Mouse (Mus musculus): ENCODE data around the gene Gpr37l1. TPM values are rescaled to one million over a fixed set of nuclear protein-coding genes. Genes with fewer than 3 reads are reported as not detected.

The Gpr37l1 gene
- polyA plus RNA-seq, 1 experiment: not detected

GRCm38 (mm10) chr1:135183448-135183847 is 16.0 kb upstream of the Gpr37l1 start:
- H3K9me3 ChIP-seq: no peaks in the 10 kb centered on the region
- peaks cover 17% of the 10 kb centered on the region for H3K4me1 ChIP-seq
- TF ChIP-seq GATA1 (IDR thresholded peaks at IDR 0.05; ENCODE audit: borderline replicate concordance, low read length): no peak
- TF ChIP-seq FLI1 (IDR thresholded peaks at IDR 0.05; ENCODE audit: low read length): no peak
- no peak overlapping the region for H3K4me3 ChIP-seq (replicated peaks)
- H3K36me3 ChIP-seq (replicated peaks; ENCODE audit: low read length): no peaks in the 10 kb centered on the region
- peaks cover 68% of the 10 kb centered on the region for H3K27me3 ChIP-seq (replicated peaks)

GRCm38 (mm10) chr1:135182975-135183374 is 15.5 kb upstream of the Gpr37l1 start:
- TF ChIP-seq FLI1 (IDR thresholded peaks at IDR 0.05; ENCODE audit: low read length) (no peak), GATA1 (IDR thresholded peaks at IDR 0.05; ENCODE audit: borderline replicate concordance, low read length) (no peak)
- no peak overlapping the region for H3K4me3 ChIP-seq (replicated peaks)
- no peaks in the 10 kb centered on the region for H3K9me3 ChIP-seq
- H3K36me3 ChIP-seq (replicated peaks; ENCODE audit: low read length): no peaks in the 10 kb centered on the region
- H3K4me1 ChIP-seq: peaks cover 17% of the 10 kb centered on the region
- H3K27me3 ChIP-seq (replicated peaks): peaks cover 70% of the 10 kb centered on the region

GRCm38 (mm10) chr1:135181880-135182623 is 14.6 kb upstream of the Gpr37l1 start:
- Histone ChIP-seq H3K36me3 (replicated peaks; ENCODE audit: low read length) (no peaks in the 10 kb centered on the region), H3K27me3 (replicated peaks) (peaks cover 71% of the 10 kb centered on the region), H3K4me3 (replicated peaks) (no peak overlapping the region), H3K9me3 (peaks cover 6% of the 10 kb centered on the region), H3K4me1 (peaks cover 17% of the 10 kb centered on the region)
- TF ChIP-seq GATA1 (IDR thresholded peaks at IDR 0.05; ENCODE audit: borderline replicate concordance, low read length) (no peak), FLI1 (IDR thresholded peaks at IDR 0.05; ENCODE audit: low read length) (no peak)

GRCm38 (mm10) chr1:135181275-135181674 is 13.8 kb upstream of the Gpr37l1 start:
- peaks cover 6% of the 10 kb centered on the region for H3K9me3 ChIP-seq
- peaks cover 66% of the 10 kb centered on the region for H3K27me3 ChIP-seq (replicated peaks)
- H3K4me1 ChIP-seq: peaks cover 12% of the 10 kb centered on the region
- no peaks in the 10 kb centered on the region for H3K36me3 ChIP-seq (replicated peaks; ENCODE audit: low read length)
- TF ChIP-seq FLI1 (IDR thresholded peaks at IDR 0.05; ENCODE audit: low read length) (no peak), GATA1 (IDR thresholded peaks at IDR 0.05; ENCODE audit: borderline replicate concordance, low read length) (no peak)
- H3K4me3 ChIP-seq (replicated peaks): no peak overlapping the region

- Histone ChIP-seq H3K4me3 (replicated peaks) (no peak overlapping the region), H3K4me1 (peaks cover 12% of the 10 kb centered on the region), H3K9me3 (peaks cover 6% of the 10 kb centered on the region), H3K27me3 (replicated peaks) (peaks cover 63% of the 10 kb centered on the region), H3K36me3 (replicated peaks; ENCODE audit: low read length) (no peaks in the 10 kb centered on the region)
- no peak for TF ChIP-seq FLI1 (IDR thresholded peaks at IDR 0.05; ENCODE audit: low read length)
- no peak for TF ChIP-seq GATA1 (IDR thresholded peaks at IDR 0.05; ENCODE audit: borderline replicate concordance, low read length)
Observed at GRCm38 (mm10) chr1:135180830-135181229, 13.3 kb upstream of the Gpr37l1 start.

- Histone ChIP-seq H3K9me3 (peaks cover 6% of the 10 kb centered on the region), H3K4me3 (replicated peaks) (no peak overlapping the region), H3K36me3 (replicated peaks; ENCODE audit: low read length) (no peaks in the 10 kb centered on the region), H3K27me3 (replicated peaks) (peaks cover 54% of the 10 kb centered on the region), H3K4me1 (peaks cover 12% of the 10 kb centered on the region)
- TF ChIP-seq GATA1 (IDR thresholded peaks at IDR 0.05; ENCODE audit: borderline replicate concordance, low read length) (no peak), FLI1 (IDR thresholded peaks at IDR 0.05; ENCODE audit: low read length) (no peak)
Observed at GRCm38 (mm10) chr1:135178863-135179262, 11.4 kb upstream of the Gpr37l1 start.

- Histone ChIP-seq H3K9me3 (peaks cover 6% of the 10 kb centered on the region), H3K27me3 (replicated peaks) (peaks cover 50% of the 10 kb centered on the region), H3K36me3 (replicated peaks; ENCODE audit: low read length) (no peaks in the 10 kb centered on the region), H3K4me3 (replicated peaks) (no peak overlapping the region), H3K4me1 (peaks cover 7% of the 10 kb centered on the region)
- no peak for TF ChIP-seq FLI1 (IDR thresholded peaks at IDR 0.05; ENCODE audit: low read length)
- TF ChIP-seq GATA1 (IDR thresholded peaks at IDR 0.05; ENCODE audit: borderline replicate concordance, low read length): no peak
Observed at GRCm38 (mm10) chr1:135177724-135178123, 10.2 kb upstream of the Gpr37l1 start.

GRCm38 (mm10) chr1:135175176-135175575 is 7.7 kb upstream of the Gpr37l1 start:
- Histone ChIP-seq H3K36me3 (replicated peaks; ENCODE audit: low read length) (no peaks in the 10 kb centered on the region), H3K4me1 (no peaks in the 10 kb centered on the region), H3K27me3 (replicated peaks) (peaks cover 38% of the 10 kb centered on the region), H3K9me3 (peaks cover 6% of the 10 kb centered on the region), H3K4me3 (replicated peaks) (no peak overlapping the region)
- TF ChIP-seq FLI1 (IDR thresholded peaks at IDR 0.05; ENCODE audit: low read length) (no peak), GATA1 (IDR thresholded peaks at IDR 0.05; ENCODE audit: borderline replicate concordance, low read length) (no peak)

GRCm38 (mm10) chr1:135173311-135173710 is 5.8 kb upstream of the Gpr37l1 start:
- Histone ChIP-seq H3K27me3 (replicated peaks) (peaks cover 40% of the 10 kb centered on the region), H3K36me3 (replicated peaks; ENCODE audit: low read length) (no peaks in the 10 kb centered on the region), H3K4me1 (no peaks in the 10 kb centered on the region), H3K4me3 (replicated peaks) (no peak overlapping the region), H3K9me3 (peaks cover 6% of the 10 kb centered on the region)
- TF ChIP-seq FLI1 (IDR thresholded peaks at IDR 0.05; ENCODE audit: low read length) (no peak), GATA1 (IDR thresholded peaks at IDR 0.05; ENCODE audit: borderline replicate concordance, low read length) (no peak)

GRCm38 (mm10) chr1:135171984-135172383 is 4.5 kb upstream of the Gpr37l1 start:
- TF ChIP-seq FLI1 (IDR thresholded peaks at IDR 0.05; ENCODE audit: low read length) (no peak), GATA1 (IDR thresholded peaks at IDR 0.05; ENCODE audit: borderline replicate concordance, low read length) (no peak)
- Histone ChIP-seq H3K4me1 (no peaks in the 10 kb centered on the region; the same call in 1 of the 2 replicates), H3K4me3 (replicated peaks) (no peak overlapping the region)

More at GRCm38 (mm10) chr1:135171984-135172383, 4.5 kb upstream of the Gpr37l1 start:
- peaks cover 41% of the 10 kb centered on the region for H3K27me3 ChIP-seq (replicated peaks)
- H3K9me3 ChIP-seq: no peaks in the 10 kb centered on the region
- no peaks in the 10 kb centered on the region for H3K36me3 ChIP-seq (replicated peaks; ENCODE audit: low read length)
